Mouse (Mus musculus) neural tube, embryonic 14.5 days (tissue): ENCODE measurements around the gene Dnah7a. TPM values are rescaled to one million over a fixed set of nuclear protein-coding genes. Genes with fewer than 3 reads are reported as not detected.
"Not testable (repeated sequence)": the region's sequence is repeated elsewhere in the genome, so short reads cannot be mapped to it uniquely, and the experiment has no call there.

Source experiments
- ATAC-seq: fragments of 200-750 bp; cut with Nextera tagmentation; 2 replicates; pipeline ENCODE4 v1.8.0; 2017; ENCODE audit warnings: low read depth, mild to moderate bottlenecking, moderate TSS enrichment, moderate library complexity
- H3K27ac ChIP-seq: fragments of 300-500 bp; sonication (generic); 2 replicates; pipeline ENCODE4 v1.5.1; 2014; ENCODE audit warnings: low read depth, mild to moderate bottlenecking, control low read depth, low read length, moderate library complexity, mixed read lengths
- H3K27me3 ChIP-seq: fragments of 300-500 bp; sonication (generic); 2 replicates; pipeline ENCODE4 v1.6.1; 2014; ENCODE audit warnings: low read length; ENCODE audit not compliant: control insufficient read depth, insufficient read depth
- H3K36me3 ChIP-seq: fragments of 300-500 bp; sonication (generic); 2 replicates; pipeline ENCODE4 v1.6.1; 2014; ENCODE audit warnings: low read length, mixed read lengths; ENCODE audit not compliant: control insufficient read depth, insufficient read depth
- H3K4me1 ChIP-seq: fragments of 300-500 bp; sonication (generic); 2 replicates; pipeline ENCODE4 v1.6.1; 2014; ENCODE audit warnings: low read length; ENCODE audit not compliant: control insufficient read depth, insufficient read depth
- H3K4me2 ChIP-seq: fragments of 300-500 bp; sonication (generic); 2 replicates; pipeline ENCODE4 v1.6.1; 2014; ENCODE audit warnings: mild to moderate bottlenecking, low read depth, low read length, control low read depth
- H3K4me3 ChIP-seq: fragments of 300-500 bp; sonication (generic); 2 replicates; pipeline ENCODE4 v1.5.1; 2014; ENCODE audit warnings: low read depth, low read length, control low read depth, mixed read lengths
- H3K9ac ChIP-seq: fragments of 300-500 bp; sonication (generic); replicated peaks from 2 replicates; pipeline ENCODE4 v1.6.1; 2014; ENCODE audit warnings: low read depth, mild to moderate bottlenecking, control low read depth, low read length, mixed read lengths
- H3K9me3 ChIP-seq: fragments of 300-500 bp; sonication (generic); 2 replicates; pipeline ENCODE4 v1.6.1; 2016; ENCODE audit warnings: low read length; ENCODE audit not compliant: control insufficient read depth
- WGBS: fragments of 180-500 bp; shearing (Covaris S2); extraction: QIAGEN DNeasy Blood & Tissue Kit; methylation state at CpG from one replicate; pipeline ENCODE4 v1.1.7; 2014; 5-methylcytosine and 5-hydroxymethylcytosine counted together
- polyA plus RNA-seq: library from polyadenylated mRNA; unstranded; fragments of >200 nt; fragmentation: Nextera tagmentation; extraction: Ambion mirVana; gene quantifications from 2 replicates; pipeline ENCODE4 v1.2.1, GENCODE M21; 2014

The Dnah7a gene
- polyA plus RNA-seq, 1 experiment from 2014 or later: 17.9 TPM

GRCm38 (mm10) chr1:53715446-53715845 lies 8.9 kb upstream of the Dnah7a start:
- H3K4me1 ChIP-seq: no peaks in the 10 kb centered on the region
- H3K27me3 ChIP-seq: no peaks in the 10 kb centered on the region
- H3K4me2 ChIP-seq: no peak overlapping the region
- H3K9ac ChIP-seq: no peak overlapping the region
- no peaks in the 10 kb centered on the region for H3K36me3 ChIP-seq
- H3K9me3 ChIP-seq: no peaks in the 10 kb centered on the region
- H3K4me3 ChIP-seq: no peak overlapping the region
- 3% methylated on average over 4 of the region's 4 CpGs for WGBS
- no peak overlapping the region for H3K27ac ChIP-seq
- ATAC-seq: no peak

GRCm38 (mm10) chr1:53713383-53713782 lies 6.8 kb upstream of the Dnah7a start:
- not testable (repeated sequence) for H3K27me3 ChIP-seq, H3K27ac ChIP-seq, H3K4me2 ChIP-seq, H3K4me1 ChIP-seq, H3K9ac ChIP-seq, H3K4me3 ChIP-seq, H3K36me3 ChIP-seq, H3K9me3 ChIP-seq
- peak; percentile 83 for ATAC-seq
- 35% methylated on average over 2 of the region's 3 CpGs for WGBS

- H3K27me3 ChIP-seq: no peaks in the 10 kb centered on the region
- H3K4me3 ChIP-seq: no peak overlapping the region
- 93% methylated on average over 9 of the region's 9 CpGs for WGBS
- peaks cover 2% of the 10 kb centered on the region; the same call in 1 of the 2 replicates for H3K4me1 ChIP-seq
- H3K27ac ChIP-seq: no peak overlapping the region
- no peak for ATAC-seq
- no peak overlapping the region for H3K9ac ChIP-seq
- H3K36me3 ChIP-seq: no peaks in the 10 kb centered on the region
- no peaks in the 10 kb centered on the region for H3K9me3 ChIP-seq
- H3K4me2 ChIP-seq: no peak overlapping the region
These were observed 4.5 kb upstream of the Dnah7a start for GRCm38 (mm10) chr1:53711069-53711468.

DNA sequence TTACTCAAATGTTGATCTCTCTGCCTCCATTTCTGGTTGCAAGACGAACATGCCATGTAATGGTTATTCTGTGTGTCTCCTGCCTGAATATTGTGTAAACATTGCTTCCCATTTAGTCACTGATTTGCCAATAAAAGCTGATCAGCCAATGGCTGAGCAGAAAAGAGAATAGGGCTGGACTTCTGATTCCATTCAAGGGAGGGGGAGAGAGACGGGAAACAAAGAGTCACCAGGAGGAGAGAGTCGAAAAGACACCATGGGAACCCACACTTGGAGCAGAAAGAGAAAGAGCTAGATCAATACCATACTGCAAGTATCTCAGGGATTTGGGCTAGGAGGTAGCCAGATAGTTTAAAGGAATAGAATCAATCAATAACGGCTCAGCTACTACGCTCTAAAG lies 3.0 kb upstream of the Dnah7a start:
- not testable (repeated sequence) for H3K27ac ChIP-seq, H3K9me3 ChIP-seq, H3K27me3 ChIP-seq, H3K4me1 ChIP-seq, H3K4me2 ChIP-seq, H3K4me3 ChIP-seq, H3K36me3 ChIP-seq, H3K9ac ChIP-seq
- peak; percentile 62; the same call in 1 of the 2 replicates for ATAC-seq
- WGBS: 54% methylated on average over 5 of the region's 5 CpGs

DNA sequence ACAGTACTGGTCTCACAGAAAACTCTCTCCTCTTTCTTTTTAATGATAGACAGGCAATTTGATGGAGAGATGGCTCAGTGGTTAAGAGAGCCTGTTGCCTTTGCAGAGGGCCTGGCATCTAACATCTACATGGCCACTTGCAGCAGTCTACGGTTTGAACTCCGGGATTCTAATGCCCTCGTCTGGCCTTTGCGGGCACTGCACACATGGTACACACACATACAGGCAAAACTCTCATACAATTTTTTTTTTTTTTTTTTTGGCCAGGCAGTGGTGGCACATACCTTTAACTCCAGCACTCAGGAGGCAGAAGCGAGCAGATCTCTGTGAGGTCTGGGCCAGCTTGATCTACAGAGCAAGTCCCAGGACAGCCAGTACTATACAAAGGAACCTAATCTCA lies 2.4 kb downstream of the Dnah7a start:
- 93% methylated on average over 5 of the region's 5 CpGs for WGBS
- Histone ChIP-seq H3K27ac (no peak overlapping the region), H3K27me3 (no peaks in the 10 kb centered on the region), H3K4me2 (no peak overlapping the region), H3K4me3 (no peak overlapping the region), H3K9ac (no peak overlapping the region), H3K4me1 (no peaks in the 10 kb centered on the region), H3K36me3 (no peaks in the 10 kb centered on the region), H3K9me3 (no peaks in the 10 kb centered on the region)
- no peak for ATAC-seq

GRCm38 (mm10) chr1:53664268-53664667 lies 42.3 kb downstream of the Dnah7a start:
- H3K36me3 ChIP-seq, H3K27ac ChIP-seq, H3K4me3 ChIP-seq, H3K4me1 ChIP-seq, H3K27me3 ChIP-seq, H3K4me2 ChIP-seq, H3K9ac ChIP-seq, H3K9me3 ChIP-seq, ATAC-seq: not testable (repeated sequence)

DNA sequence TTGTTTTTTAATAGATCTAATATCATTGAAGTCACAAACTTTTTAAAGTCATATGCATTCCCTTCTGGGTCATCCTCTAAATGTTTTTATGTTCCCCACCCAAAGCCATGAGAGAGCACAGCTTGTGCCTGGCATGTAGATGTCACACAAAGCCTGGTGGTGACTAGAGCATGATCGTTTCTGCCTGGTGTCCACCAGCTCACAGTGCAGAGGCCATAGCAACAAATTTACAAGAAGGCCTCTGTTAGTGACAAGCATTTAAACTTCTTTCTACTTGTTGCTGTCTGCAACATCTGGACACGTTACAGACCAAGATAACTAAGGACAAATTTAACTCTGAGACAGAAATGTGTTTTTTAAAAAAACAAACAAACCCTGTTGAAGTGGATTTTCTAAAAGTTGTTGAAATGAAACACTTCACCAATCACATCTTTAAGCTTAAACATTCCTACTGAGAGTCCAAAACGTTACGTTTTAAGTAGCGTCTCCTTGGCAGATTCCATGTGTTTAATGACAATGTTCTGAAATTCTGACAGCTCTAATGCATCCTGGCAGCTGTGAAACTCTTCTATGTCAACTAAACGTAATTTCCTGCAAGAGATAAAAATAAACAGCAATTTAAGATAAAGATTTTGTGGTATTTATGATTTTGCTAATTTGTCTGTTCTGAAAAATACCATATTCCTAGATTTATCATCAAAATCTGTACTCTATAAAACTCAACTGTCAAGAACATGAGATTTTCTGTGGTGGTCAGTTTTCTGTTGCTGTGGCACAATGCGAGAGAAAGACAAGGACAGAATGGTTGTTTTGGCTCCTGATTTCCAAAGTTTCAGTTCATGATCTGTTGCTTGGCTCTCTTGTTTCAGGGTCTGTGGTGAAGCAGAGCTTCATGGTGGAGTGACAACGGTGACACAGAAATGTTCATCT lies 66.5 kb downstream of the Dnah7a start:
- Histone ChIP-seq H3K36me3 (no peaks in the 10 kb centered on the region), H3K27ac (no peak overlapping the region)
- WGBS: 79% methylated on average over 8 of the region's 8 CpGs

DNA sequence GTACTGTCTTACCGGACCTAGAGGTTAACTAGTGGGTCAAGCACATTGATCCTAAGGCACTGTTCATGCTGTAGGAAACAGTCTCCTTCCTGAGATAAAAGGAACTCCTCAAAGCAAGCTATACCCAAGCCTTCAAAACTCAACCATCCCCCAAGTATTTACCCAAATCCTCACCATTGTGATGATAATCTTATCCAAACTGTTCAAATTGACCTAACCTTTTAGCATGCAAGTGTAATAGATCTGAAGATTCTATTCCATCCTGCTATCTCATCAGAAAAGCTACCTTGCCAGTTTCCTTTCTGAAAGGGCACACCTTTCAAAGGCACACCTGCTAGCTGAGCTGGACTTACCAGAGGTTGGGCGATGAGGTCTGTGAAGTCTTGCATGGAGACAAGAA lies 70.9 kb downstream of the Dnah7a start:
- H3K27me3 ChIP-seq, ATAC-seq, H3K36me3 ChIP-seq, H3K4me3 ChIP-seq, H3K9me3 ChIP-seq, H3K4me2 ChIP-seq, H3K27ac ChIP-seq, H3K4me1 ChIP-seq, H3K9ac ChIP-seq: not testable (repeated sequence)
- 80% methylated on average over 2 of the region's 2 CpGs for WGBS

More for the DNA sequence above, 66.5 kb downstream of the Dnah7a start:
- H3K9ac ChIP-seq: no peak overlapping the region
- H3K27me3 ChIP-seq: no peaks in the 10 kb centered on the region
- H3K4me2 ChIP-seq: no peak overlapping the region
- H3K4me1 ChIP-seq: no peaks in the 10 kb centered on the region
- no peaks in the 10 kb centered on the region for H3K9me3 ChIP-seq
- ATAC-seq: no peak
- no peak overlapping the region for H3K4me3 ChIP-seq

DNA sequence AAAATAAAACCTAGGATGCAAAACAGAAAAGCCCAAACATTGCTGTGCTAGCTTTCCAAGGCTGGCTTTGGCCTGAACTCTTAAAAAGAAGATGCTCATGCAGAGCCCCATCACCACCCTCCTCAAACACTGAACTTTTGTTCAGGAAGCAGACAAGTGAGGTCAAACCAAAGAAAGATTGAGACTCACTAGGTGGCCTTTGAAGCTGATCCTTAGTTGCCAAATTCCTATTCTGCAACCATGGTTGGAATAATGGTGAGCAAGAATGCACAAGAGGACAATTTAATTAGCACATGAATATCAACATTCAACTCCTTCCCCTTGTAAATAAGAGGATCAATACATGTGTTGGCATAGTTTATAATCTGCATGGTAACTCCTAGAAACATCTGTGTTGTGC lies 74.5 kb downstream of the Dnah7a start:
- H3K4me3 ChIP-seq, H3K27me3 ChIP-seq, ATAC-seq: not testable (repeated sequence)

More for the DNA sequence above, 74.5 kb downstream of the Dnah7a start:
- not testable (repeated sequence) for H3K27ac ChIP-seq, H3K36me3 ChIP-seq, H3K9me3 ChIP-seq, H3K4me2 ChIP-seq, H3K9ac ChIP-seq, H3K4me1 ChIP-seq
